ENCODE assay signal across 11 mouse cellular contexts in the genomic region with DNA sequence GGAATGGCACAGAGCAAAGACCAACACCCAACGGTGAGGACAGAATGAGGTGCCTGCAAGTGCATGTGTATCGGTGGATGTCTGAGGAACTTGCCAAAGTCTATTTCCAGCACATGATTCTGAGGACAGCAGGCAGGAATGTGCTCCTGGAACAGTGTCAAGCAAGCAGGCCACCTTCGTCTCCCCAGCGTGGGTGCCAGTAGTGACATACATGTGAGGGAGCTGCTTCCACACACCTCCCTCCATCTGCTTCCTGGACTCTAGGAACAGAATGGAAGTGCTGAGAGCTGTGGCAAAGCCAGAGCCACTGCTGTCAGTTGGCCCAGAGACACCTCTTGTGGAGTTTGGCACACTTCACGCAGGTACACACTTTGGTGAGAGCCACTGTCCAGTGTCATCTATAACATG.
DNase-seq lines count a peak whose midpoint lies in the region; ATAC-seq lines count a peak whose summit lies in the region.
"Had no signal": no experiment of that assay in that cellular context is flagged by ENCODE, and none has a peak within 500 bp of the region (broad histone marks: within the 10 kb centered on the region; RNA-seq: fewer than 3 reads in every experiment).

No protein-coding gene starts in this region.

- intact Hi-C loops in heart, postnatal 10 days (cut with DNase I), result no loop called here

- no peak for DNase-seq in frontal cortex, postnatal 10 days (ENCODE audit: low spot score in 2 of 2)
- DNase-seq in right cerebral cortex, adult 2 months (ENCODE audit: low spot score in 2 of 2), result peak; percentile 51 to 65
- no peak for DNase-seq in right cerebral cortex, postnatal 14 days
- DNase-seq in heart, postnatal 10 days, result peak; percentile 86 to 88
- DNase-seq in telencephalon, adult 2 months (ENCODE audit: low read depth, low spot score), result peak; percentile 71
- no peak for DNase-seq in urinary bladder, postnatal 14 days (ENCODE audit: low spot score)
- no peak for DNase-seq in adipocyte (ENCODE audit: low spot score)
- DNase-seq: kidney, postnatal 25 days; lung, postnatal 10 days had no signal

- peak; percentile 90 for ATAC-seq in frontal cortex, adult (ENCODE audit: low TSS enrichment)
- ATAC-seq: midbrain, embryonic 16.5 days had no signal

Comparison
In these comparisons a context has a peak if more than half of its experiments do, and no peak if none do; other contexts are left out.
1. DNase-seq: peak in right cerebral cortex, adult 2 months (2 of 2), heart, postnatal 10 days (2 of 2) and telencephalon, adult 2 months (single experiment); none in frontal cortex, postnatal 10 days (0 of 2), right cerebral cortex, postnatal 14 days (single experiment), urinary bladder, postnatal 14 days (single experiment) and adipocyte (single experiment).